Mouse (Mus musculus): ENCODE results near the gene Fam155a. TPM values are rescaled to one million over a fixed set of nuclear protein-coding genes. Genes with fewer than 3 reads are reported as not detected.

The Fam155a gene
- polyA plus RNA-seq, 1 experiment from 2014 or later, result 7.1 TPM

DNA sequence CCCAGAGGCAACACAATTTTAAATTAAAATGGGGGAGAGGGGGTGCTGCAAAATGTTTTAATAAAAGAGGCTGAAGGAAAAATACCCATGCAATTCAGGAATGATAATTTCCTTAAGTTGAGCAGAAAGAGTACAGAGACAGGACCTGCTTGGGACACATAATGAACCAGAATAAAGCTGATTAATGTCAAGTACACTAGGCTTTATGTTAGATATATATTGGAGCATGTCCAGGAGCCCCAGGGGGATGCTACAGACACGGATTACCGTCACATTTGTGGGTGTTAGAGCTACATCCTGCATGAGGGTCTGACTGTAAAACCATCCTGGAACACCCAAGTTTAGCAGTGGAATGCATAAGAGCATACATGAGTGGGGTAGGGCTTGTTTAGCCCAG lies 223.4 kb downstream of the Fam155a start:
- 80% methylated on average over 2 of the region's 2 CpGs for WGBS

DNA sequence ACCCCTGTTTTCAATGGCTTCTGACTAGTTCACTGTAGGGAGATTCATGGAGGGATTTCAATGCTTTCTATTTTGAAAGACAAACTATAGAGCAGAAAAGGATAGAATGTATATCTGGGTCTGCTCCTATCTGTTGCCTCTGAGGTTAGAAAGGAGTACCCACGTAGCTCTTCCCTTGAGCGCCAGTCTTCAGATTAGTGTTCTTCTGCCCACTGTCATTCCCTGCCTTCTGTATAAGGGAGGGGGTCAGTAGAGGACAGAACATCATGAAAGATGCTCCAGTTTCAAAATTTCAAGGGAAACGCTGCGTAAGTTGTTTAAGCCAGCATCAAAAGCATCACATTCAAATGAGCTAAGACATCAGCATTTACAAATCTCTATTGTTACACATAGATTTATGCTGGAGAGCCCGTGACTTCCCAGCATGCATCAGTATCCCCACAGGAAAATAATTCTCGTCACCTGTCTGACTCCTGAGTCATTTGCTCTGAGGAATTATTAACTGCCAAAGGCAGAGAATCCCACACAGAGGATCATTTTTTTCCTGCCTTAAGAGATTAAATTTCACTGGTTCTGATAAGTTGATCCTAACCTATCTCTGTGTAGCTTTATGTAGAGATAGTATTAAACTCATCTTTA lies 223.9 kb downstream of the Fam155a start:
- H3K27me3 ChIP-seq (ENCODE audit: control insufficient read depth, insufficient read depth, low read length), result no peaks in the 10 kb centered on the region
- no peaks in the 10 kb centered on the region for H3K36me3 ChIP-seq (ENCODE audit: control insufficient read depth, insufficient read depth, low read length)
- DNase-seq (ENCODE audit: low spot score), result no peak
- H3K9ac ChIP-seq (ENCODE audit: low read depth, low read length), result no peak overlapping the region
- no peak overlapping the region for H3K4me3 ChIP-seq (ENCODE audit: low read depth, low read length)
- no peaks in the 10 kb centered on the region for H3K4me1 ChIP-seq (replicated peaks; ENCODE audit: control insufficient read depth, insufficient read depth, low read length)
- no peaks in the 10 kb centered on the region for H3K9me3 ChIP-seq (ENCODE audit: control insufficient read depth, low read length)
- no peak for ATAC-seq (ENCODE audit: low FRiP score)
- no peak overlapping the region for H3K4me2 ChIP-seq (replicated peaks; ENCODE audit: low read depth, low read length)
- WGBS, result 74% methylated on average over 6 of the region's 6 CpGs
- no peak overlapping the region for H3K27ac ChIP-seq (ENCODE audit: low read depth, low read length)

More for the DNA sequence above, 223.4 kb downstream of the Fam155a start:
- Histone ChIP-seq H3K27me3 (ENCODE audit: control insufficient read depth, insufficient read depth, low read length) (no peaks in the 10 kb centered on the region), H3K9ac (ENCODE audit: low read depth, low read length) (no peak overlapping the region), H3K4me3 (ENCODE audit: low read depth, low read length) (no peak overlapping the region), H3K4me2 (replicated peaks; ENCODE audit: low read depth, low read length) (no peak overlapping the region), H3K36me3 (ENCODE audit: control insufficient read depth, insufficient read depth, low read length) (no peaks in the 10 kb centered on the region), H3K27ac (ENCODE audit: low read depth, low read length) (no peak overlapping the region), H3K4me1 (replicated peaks; ENCODE audit: control insufficient read depth, insufficient read depth, low read length) (no peaks in the 10 kb centered on the region), H3K9me3 (ENCODE audit: control insufficient read depth, low read length) (no peaks in the 10 kb centered on the region)
- no peak for DNase-seq (ENCODE audit: low spot score)
- ATAC-seq (ENCODE audit: low FRiP score), result no peak

DNA sequence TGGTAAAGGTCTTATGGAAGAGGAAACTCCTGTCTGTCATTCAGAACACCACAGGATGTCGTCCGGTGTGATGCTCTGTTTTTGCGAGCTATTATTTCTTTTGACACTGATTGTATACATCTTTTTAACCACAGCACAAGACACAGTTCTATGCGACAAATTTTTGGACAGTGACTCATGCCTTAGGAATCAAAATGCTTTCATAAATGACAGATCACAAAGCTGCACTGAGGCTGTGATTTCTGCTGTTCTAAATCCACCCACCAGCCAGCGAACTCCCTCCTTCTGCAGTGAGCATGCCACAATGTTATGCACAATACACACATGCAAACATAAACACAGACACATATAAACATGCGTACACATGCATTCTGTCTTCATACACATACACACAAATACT lies 224.5 kb downstream of the Fam155a start:
- Histone ChIP-seq H3K27me3 (ENCODE audit: control insufficient read depth, insufficient read depth, low read length) (no peaks in the 10 kb centered on the region), H3K9ac (ENCODE audit: low read depth, low read length) (no peak overlapping the region), H3K4me1 (replicated peaks; ENCODE audit: control insufficient read depth, insufficient read depth, low read length) (no peaks in the 10 kb centered on the region), H3K4me2 (replicated peaks; ENCODE audit: low read depth, low read length) (no peak overlapping the region), H3K9me3 (ENCODE audit: control insufficient read depth, low read length) (no peaks in the 10 kb centered on the region), H3K4me3 (ENCODE audit: low read depth, low read length) (no peak overlapping the region), H3K27ac (ENCODE audit: low read depth, low read length) (no peak overlapping the region), H3K36me3 (ENCODE audit: control insufficient read depth, insufficient read depth, low read length) (no peaks in the 10 kb centered on the region)
- WGBS, result 81% methylated on average over 6 of the region's 6 CpGs
- ATAC-seq (ENCODE audit: low FRiP score) (no peak), DNase-seq (ENCODE audit: low spot score) (no peak)

DNA sequence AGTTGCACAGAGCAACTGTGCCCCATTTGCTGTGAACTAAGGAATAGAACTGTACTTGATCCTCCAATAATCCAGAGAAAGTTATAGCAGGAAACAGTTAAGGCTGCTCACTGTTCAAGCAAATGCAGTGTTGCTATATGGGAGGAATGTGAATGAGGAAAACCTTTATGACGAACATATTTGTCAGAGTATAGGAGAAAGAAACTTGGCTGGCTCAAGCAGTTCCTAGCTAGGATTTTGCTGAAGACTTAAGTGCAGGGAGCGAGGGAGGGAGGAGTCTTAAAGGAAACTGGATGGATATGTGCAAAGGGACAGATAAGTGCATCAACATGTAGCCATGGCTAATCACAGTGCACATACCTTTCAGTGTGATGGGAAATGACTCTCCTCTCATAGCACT lies 225.3 kb downstream of the Fam155a start:
- Histone ChIP-seq H3K9ac (ENCODE audit: low read depth, low read length) (no peak overlapping the region), H3K4me2 (replicated peaks; ENCODE audit: low read depth, low read length) (no peak overlapping the region), H3K4me3 (ENCODE audit: low read depth, low read length) (no peak overlapping the region), H3K27me3 (ENCODE audit: control insufficient read depth, insufficient read depth, low read length) (no peaks in the 10 kb centered on the region), H3K9me3 (ENCODE audit: control insufficient read depth, low read length) (no peaks in the 10 kb centered on the region), H3K4me1 (replicated peaks; ENCODE audit: control insufficient read depth, insufficient read depth, low read length) (no peaks in the 10 kb centered on the region), H3K36me3 (ENCODE audit: control insufficient read depth, insufficient read depth, low read length) (no peaks in the 10 kb centered on the region), H3K27ac (ENCODE audit: low read depth, low read length) (no peak overlapping the region)
- ATAC-seq (ENCODE audit: low FRiP score), result no peak
- 84% methylated on average over 2 of the region's 2 CpGs for WGBS
- DNase-seq (ENCODE audit: low spot score), result no peak

DNA sequence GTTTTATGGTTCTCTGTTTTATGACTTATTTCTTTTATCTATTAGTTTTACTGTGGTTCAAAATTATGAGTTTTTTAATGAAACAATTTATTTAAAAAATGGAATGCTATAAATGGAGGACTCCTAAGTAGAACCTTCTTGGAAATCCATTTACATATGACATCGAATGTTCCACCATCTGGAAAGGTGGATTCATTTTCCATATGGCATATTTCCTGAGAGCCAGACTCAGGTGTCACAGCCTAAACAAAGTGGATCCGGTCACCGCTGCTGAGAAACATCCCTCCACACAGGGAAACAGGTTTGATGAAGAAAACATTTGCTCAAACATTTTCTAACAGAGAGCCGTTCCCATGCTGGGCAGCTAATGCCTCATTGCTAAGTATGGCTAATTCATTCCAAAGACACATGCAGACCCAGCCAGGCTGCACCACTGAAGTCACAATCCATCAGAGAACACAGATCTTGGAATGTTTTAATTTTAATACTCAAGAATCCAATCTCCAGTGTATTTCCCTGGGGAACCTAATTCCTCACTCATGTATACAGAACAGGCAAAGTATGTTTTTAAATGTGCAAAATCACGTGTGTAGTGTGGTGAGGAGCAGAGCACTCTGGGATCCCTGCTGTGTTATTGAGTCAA lies 235.1 kb downstream of the Fam155a start:
- H3K36me3 ChIP-seq (ENCODE audit: control insufficient read depth, insufficient read depth, low read length), result no peaks in the 10 kb centered on the region
- H3K9me3 ChIP-seq (ENCODE audit: control insufficient read depth, low read length), result no peaks in the 10 kb centered on the region
- no peaks in the 10 kb centered on the region for H3K4me1 ChIP-seq (replicated peaks; ENCODE audit: control insufficient read depth, insufficient read depth, low read length)
- no peak overlapping the region for H3K27ac ChIP-seq (ENCODE audit: low read depth, low read length)
- no peak overlapping the region for H3K4me2 ChIP-seq (replicated peaks; ENCODE audit: low read depth, low read length)
- H3K27me3 ChIP-seq (ENCODE audit: control insufficient read depth, insufficient read depth, low read length), result no peaks in the 10 kb centered on the region
- H3K4me3 ChIP-seq (ENCODE audit: low read depth, low read length), result no peak overlapping the region
- no peak for DNase-seq (ENCODE audit: low spot score)
- no peak for ATAC-seq (ENCODE audit: low FRiP score)
- H3K9ac ChIP-seq (ENCODE audit: low read depth, low read length), result no peak overlapping the region
- WGBS, result 79% methylated on average over 5 of the region's 5 CpGs

DNA sequence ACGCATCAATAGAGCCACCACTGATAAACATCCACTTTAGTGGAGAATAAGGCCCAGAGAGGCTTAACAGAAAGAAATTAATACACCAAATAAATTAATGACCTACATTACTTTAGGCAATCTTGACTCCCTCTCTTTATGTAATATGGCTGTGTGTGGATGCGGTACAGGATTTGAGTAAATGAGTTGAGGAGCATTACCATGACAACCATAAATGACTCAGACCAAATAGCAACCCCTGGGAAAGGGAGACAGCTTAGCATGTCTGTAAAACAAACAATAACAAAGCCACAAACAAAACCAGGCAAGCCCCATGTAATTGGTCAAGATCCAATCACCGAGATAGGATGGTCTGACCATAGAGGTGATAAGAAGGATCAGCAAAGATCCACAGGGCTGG lies 244.4 kb downstream of the Fam155a start:
- Histone ChIP-seq H3K4me3 (ENCODE audit: low read depth, low read length) (no peak overlapping the region), H3K36me3 (ENCODE audit: control insufficient read depth, insufficient read depth, low read length) (no peaks in the 10 kb centered on the region), H3K27me3 (ENCODE audit: control insufficient read depth, insufficient read depth, low read length) (no peaks in the 10 kb centered on the region), H3K9me3 (ENCODE audit: control insufficient read depth, low read length) (no peaks in the 10 kb centered on the region), H3K4me2 (replicated peaks; ENCODE audit: low read depth, low read length) (no peak overlapping the region), H3K27ac (ENCODE audit: low read depth, low read length) (no peak overlapping the region), H3K4me1 (replicated peaks; ENCODE audit: control insufficient read depth, insufficient read depth, low read length) (no peaks in the 10 kb centered on the region), H3K9ac (ENCODE audit: low read depth, low read length) (no peak overlapping the region)
- no peak for ATAC-seq (ENCODE audit: low FRiP score)
- 85% methylated on average over 3 of the region's 3 CpGs for WGBS
- no peak for DNase-seq (ENCODE audit: low spot score)

DNA sequence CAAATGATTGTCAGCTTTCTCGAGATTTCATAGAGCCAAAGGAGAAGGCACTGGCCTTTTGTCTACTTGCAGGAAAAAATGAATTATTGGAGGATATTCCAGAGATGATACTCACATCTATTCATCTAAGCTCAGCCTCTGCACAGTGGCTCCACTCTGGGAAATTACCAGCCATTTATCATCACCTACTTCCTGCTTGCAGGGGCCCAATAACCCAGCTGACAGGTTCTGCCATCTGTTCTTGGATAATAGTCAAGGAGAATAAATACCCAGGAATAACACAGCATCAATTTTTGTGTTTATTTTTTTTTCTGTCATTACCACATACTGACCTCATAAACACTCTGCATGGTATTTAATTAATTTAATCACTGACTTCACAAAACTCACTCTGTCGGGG lies 249.4 kb downstream of the Fam155a start:
- Histone ChIP-seq H3K27me3 (ENCODE audit: control insufficient read depth, insufficient read depth, low read length) (no peaks in the 10 kb centered on the region), H3K4me1 (replicated peaks; ENCODE audit: control insufficient read depth, insufficient read depth, low read length) (no peaks in the 10 kb centered on the region)
- WGBS, result 91% methylated on average over 2 of the region's 2 CpGs

DNA sequence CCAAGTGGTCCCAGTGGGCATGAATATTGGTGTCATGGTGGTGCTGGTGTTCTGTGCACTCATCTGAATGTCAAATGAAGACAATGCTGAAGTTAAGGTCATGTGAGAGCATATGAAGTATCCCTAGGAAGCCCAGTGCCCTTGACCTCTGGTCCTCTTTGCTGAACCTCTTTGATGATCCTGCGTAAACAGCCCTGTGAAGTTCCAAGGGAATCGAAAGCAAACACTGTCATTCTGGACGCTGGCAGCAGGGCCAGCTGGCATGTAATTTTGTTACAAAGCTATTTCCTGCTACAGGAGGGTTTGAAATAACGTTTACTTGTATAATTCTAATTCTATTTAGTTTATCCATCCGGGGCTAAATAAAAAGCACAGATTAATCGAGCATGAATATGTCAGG lies 270.2 kb downstream of the Fam155a start:
- WGBS, result 53% methylated on average over 6 of the region's 6 CpGs
- Histone ChIP-seq H3K9ac (ENCODE audit: low read depth, low read length) (no peak overlapping the region), H3K27me3 (ENCODE audit: control insufficient read depth, insufficient read depth, low read length) (no peaks in the 10 kb centered on the region), H3K4me1 (replicated peaks; ENCODE audit: control insufficient read depth, insufficient read depth, low read length) (no peaks in the 10 kb centered on the region), H3K4me3 (ENCODE audit: low read depth, low read length) (no peak overlapping the region), H3K27ac (ENCODE audit: low read depth, low read length) (no peak overlapping the region), H3K9me3 (ENCODE audit: control insufficient read depth, low read length) (no peaks in the 10 kb centered on the region), H3K36me3 (ENCODE audit: control insufficient read depth, insufficient read depth, low read length) (no peaks in the 10 kb centered on the region), H3K4me2 (replicated peaks; ENCODE audit: low read depth, low read length) (no peak overlapping the region)
- DNase-seq (ENCODE audit: low spot score) (no peak), ATAC-seq (ENCODE audit: low FRiP score) (no peak)

More for the DNA sequence above, 249.4 kb downstream of the Fam155a start:
- no peak for ATAC-seq (ENCODE audit: low FRiP score)
- no peak overlapping the region for H3K4me3 ChIP-seq (ENCODE audit: low read depth, low read length)
- H3K36me3 ChIP-seq (ENCODE audit: control insufficient read depth, insufficient read depth, low read length), result no peaks in the 10 kb centered on the region
- H3K27ac ChIP-seq (ENCODE audit: low read depth, low read length), result no peak overlapping the region
- no peak overlapping the region for H3K4me2 ChIP-seq (replicated peaks; ENCODE audit: low read depth, low read length)
- no peaks in the 10 kb centered on the region for H3K9me3 ChIP-seq (ENCODE audit: control insufficient read depth, low read length)
- DNase-seq (ENCODE audit: low spot score), result no peak
- no peak overlapping the region for H3K9ac ChIP-seq (ENCODE audit: low read depth, low read length)

DNA sequence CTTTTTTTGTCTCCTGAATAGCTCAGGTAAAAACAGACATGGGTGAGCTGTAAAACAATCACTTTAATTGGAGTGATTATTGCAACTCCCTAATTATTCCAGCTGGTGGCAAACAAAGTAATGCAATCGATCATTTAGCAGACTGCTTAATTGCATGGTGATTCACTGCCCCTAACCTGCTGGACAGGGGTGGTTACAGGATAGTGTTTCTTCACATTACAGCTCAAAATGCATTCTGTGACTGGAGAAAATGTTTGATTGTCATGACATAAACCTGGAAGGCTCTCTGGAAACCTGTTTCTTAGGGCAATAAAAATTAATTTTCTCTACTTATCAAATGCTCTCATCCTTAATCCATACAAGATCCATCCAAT lies 276.7 kb downstream of the Fam155a start:
- Histone ChIP-seq H3K27ac (ENCODE audit: low read depth, low read length) (no peak overlapping the region), H3K4me3 (ENCODE audit: low read depth, low read length) (no peak overlapping the region), H3K9ac (ENCODE audit: low read depth, low read length) (no peak overlapping the region), H3K4me1 (replicated peaks; ENCODE audit: control insufficient read depth, insufficient read depth, low read length) (no peaks in the 10 kb centered on the region), H3K4me2 (replicated peaks; ENCODE audit: low read depth, low read length) (no peak overlapping the region), H3K27me3 (ENCODE audit: control insufficient read depth, insufficient read depth, low read length) (no peaks in the 10 kb centered on the region), H3K36me3 (ENCODE audit: control insufficient read depth, insufficient read depth, low read length) (no peaks in the 10 kb centered on the region), H3K9me3 (ENCODE audit: control insufficient read depth, low read length) (no peaks in the 10 kb centered on the region)
- WGBS, result 61% methylated on average over 1 of the region's 1 CpGs
- ATAC-seq (ENCODE audit: low FRiP score), result no peak
- DNase-seq (ENCODE audit: low spot score), result no peak
